Mouse (Mus musculus) megakaryocyte, adult 5-6 weeks (primary cell): ENCODE measurements around the gene Olfr1354. TPM values are rescaled to one million over a fixed set of nuclear protein-coding genes. Genes with fewer than 3 reads are reported as not detected.
"Not testable (repeated sequence)": the region's sequence is repeated elsewhere in the genome, so short reads cannot be mapped to it uniquely, and the experiment has no call there.

Experiments
- ATAC-seq: 2 replicates; pipeline ENCODE4 v1.8.0; 2016; ENCODE audit warnings: mild to moderate bottlenecking, inconsistent platforms; ENCODE audit not compliant: poor library complexity, severe bottlenecking
- total RNA-seq, 2 experiments: library from RNA; stranded (forward) in 1 of 2; stranded (reverse) in 1 of 2; fragments of 153-499, 151-499 nt in 1 of 2; fragments of 221-1000, 200-1000 nt in 1 of 2; gene quantifications; 2 replicates each; pipeline versions ENCODE4 v1.2.3 to v1.2.4; 2015 to 2017

The Olfr1354 gene
- total RNA-seq (2015) (not detected in 2 replicates), total RNA-seq (2017) (not detected in 2 replicates)

GRCm38 (mm10) chr10:78912871-78913270 lies at the start of gene Olfr1354:
TSS of gene Olfr1354 (plus strand) at chr10:78913171.
- not testable (repeated sequence) for ATAC-seq

- ATAC-seq, result no peak
These were observed 37.7 kb upstream of the Olfr1354 start, which contains the start of gene Olfr1355 for GRCm38 (mm10) chr10:78875240-78875639. TSS of gene Olfr1355 (plus strand) at chr10:78875540.

- ATAC-seq, result not testable (repeated sequence)
These were observed 37.4 kb downstream of the Olfr1354 start, which contains the start of gene Olfr8 for GRCm38 (mm10) chr10:78950336-78950735. TSS of gene Olfr8 (plus strand) at chr10:78950636.

- not testable (repeated sequence) for ATAC-seq
These were observed 50.0 kb downstream of the Olfr1354 start, which contains the start of gene Olfr1353 for GRCm38 (mm10) chr10:78963009-78963408. TSS of gene Olfr1353 (plus strand) at chr10:78963309.

Other genes starting within 250 kb of the Olfr1354 start
- gene Casp14, start 194.9 kb upstream of the Olfr1354 start, total RNA-seq (2015), result not detected in 2 replicates
- gene Casp14, start 194.9 kb upstream of the Olfr1354 start, total RNA-seq (2017), result not detected in 2 replicates
- not detected in 2 replicates for gene Ccdc105, start 160.1 kb upstream of the Olfr1354 start, total RNA-seq (2015)
- not detected in 2 replicates for gene Ccdc105, start 160.1 kb upstream of the Olfr1354 start, total RNA-seq (2017)
- gene Slc1a6, start 132.7 kb upstream of the Olfr1354 start, total RNA-seq (2015), result not detected in 2 replicates
- not detected in 2 replicates for gene Slc1a6, start 132.7 kb upstream of the Olfr1354 start, total RNA-seq (2017)
- gene Olfr1356, start 61.0 kb upstream of the Olfr1354 start, total RNA-seq (2015), result not detected in 2 replicates
- gene Olfr1356, start 61.0 kb upstream of the Olfr1354 start, total RNA-seq (2017), result 0.04 TPM in 1 of 2 replicates, not detected in the other
- gene Olfr1355, start 37.6 kb upstream of the Olfr1354 start, total RNA-seq (2015), result not detected in 2 replicates
- not detected in 2 replicates for gene Olfr1355, start 37.6 kb upstream of the Olfr1354 start, total RNA-seq (2017)
- gene Olfr8, start 37.5 kb downstream of the Olfr1354 start, total RNA-seq (2015), result not detected in 2 replicates
- gene Olfr8, start 37.5 kb downstream of the Olfr1354 start, total RNA-seq (2017), result not detected in 2 replicates
- gene Olfr1353, start 50.1 kb downstream of the Olfr1354 start, total RNA-seq (2015), result not detected in 2 replicates
- not detected in 2 replicates for gene Olfr1353, start 50.1 kb downstream of the Olfr1354 start, total RNA-seq (2017)
- gene Olfr1352, start 67.9 kb downstream of the Olfr1354 start, total RNA-seq (2015), result 0.02 TPM in 1 of 2 replicates, not detected in the other
- not detected in 2 replicates for gene Olfr1352, start 67.9 kb downstream of the Olfr1354 start, total RNA-seq (2017)
- not detected in 2 replicates for gene Olfr1351, start 99.3 kb downstream of the Olfr1354 start, total RNA-seq (2015)
- gene Olfr1351, start 99.3 kb downstream of the Olfr1354 start, total RNA-seq (2017), result not detected in 2 replicates
- not detected in 2 replicates for gene Olfr57, start 115.6 kb downstream of the Olfr1354 start, total RNA-seq (2015)
- not detected in 2 replicates for gene Olfr57, start 115.6 kb downstream of the Olfr1354 start, total RNA-seq (2017)
- gene 2610008E11Rik, start 184.4 kb downstream of the Olfr1354 start, total RNA-seq (2015), result 7.7 and 8.1 TPM in 2 replicates
- 6.6 and 13.4 TPM in 2 replicates for gene 2610008E11Rik, start 184.4 kb downstream of the Olfr1354 start, total RNA-seq (2017)
- gene Vmn2r80, start 235.6 kb downstream of the Olfr1354 start, total RNA-seq (2015), result not detected in 2 replicates
- not detected in 2 replicates for gene Vmn2r80, start 235.6 kb downstream of the Olfr1354 start, total RNA-seq (2017)